Comparison of ENCODE assay signal across 34 mouse cellular contexts in genomic region chr10:127679881-127680280, GRCm38 (mm10). TPM values are rescaled to one million over a fixed set of nuclear protein-coding genes. Genes with fewer than 3 reads are reported as not detected.
"Had no signal": no experiment of that assay in that cellular context is flagged by ENCODE, and none has a peak within 500 bp of the region (broad histone marks: within the 10 kb centered on the region; RNA-seq: fewer than 3 reads in every experiment).

No protein-coding gene starts in this region.

- H3K4me3 ChIP-seq: limb, embryonic 10.5 days; limb, embryonic 12.5 days; limb, embryonic 13.5 days; limb, embryonic 15.5 days; liver, embryonic 12.5 days; liver, embryonic 13.5 days; liver, embryonic 15.5 days; lung, embryonic 15.5 days; megakaryocyte, embryonic 14.5 days; midbrain, embryonic 10.5 days; midbrain, embryonic 12.5 days; midbrain, embryonic 13.5 days; midbrain, embryonic 15.5 days; myocyte; neural tube, embryonic 12.5 days had no signal

- H3K27me3 ChIP-seq: limb, embryonic 12.5 days; limb, embryonic 13.5 days; limb, embryonic 15.5 days; liver, embryonic 12.5 days; liver, embryonic 13.5 days; liver, embryonic 15.5 days; lung, embryonic 15.5 days; megakaryocyte, embryonic 14.5 days; midbrain, embryonic 12.5 days; midbrain, embryonic 13.5 days; midbrain, embryonic 15.5 days; neural tube, embryonic 12.5 days had no signal

- H3K36me3 ChIP-seq: limb, embryonic 13.5 days; limb, embryonic 15.5 days; liver, embryonic 12.5 days; liver, embryonic 13.5 days; lung, embryonic 15.5 days; midbrain, embryonic 10.5 days; midbrain, embryonic 12.5 days; midbrain, embryonic 13.5 days; midbrain, embryonic 15.5 days; neural tube, embryonic 12.5 days had no signal

- H3K4me2 ChIP-seq: limb, embryonic 12.5 days; limb, embryonic 13.5 days; limb, embryonic 15.5 days; liver, embryonic 11.5 days; liver, embryonic 12.5 days; liver, embryonic 13.5 days; liver, embryonic 15.5 days; lung, embryonic 14.5 days; lung, embryonic 15.5 days; midbrain, embryonic 12.5 days; midbrain, embryonic 13.5 days; midbrain, embryonic 15.5 days; neural tube, embryonic 12.5 days had no signal

- H3K9ac ChIP-seq: limb, embryonic 12.5 days; limb, embryonic 13.5 days; limb, embryonic 15.5 days; liver, embryonic 12.5 days; liver, embryonic 13.5 days; liver, embryonic 14.5 days; liver, embryonic 15.5 days; liver, postnatal 0 days; lung, embryonic 15.5 days; midbrain, embryonic 12.5 days; midbrain, embryonic 13.5 days; midbrain, embryonic 15.5 days; neural tube, embryonic 12.5 days had no signal

- H3K9me3 ChIP-seq: limb, embryonic 10.5 days; limb, embryonic 12.5 days; limb, embryonic 13.5 days; limb, embryonic 15.5 days; liver, embryonic 12.5 days; liver, embryonic 13.5 days; liver, embryonic 15.5 days; lung, embryonic 15.5 days; megakaryocyte, embryonic 14.5 days; midbrain, embryonic 10.5 days; midbrain, embryonic 12.5 days; midbrain, embryonic 13.5 days; midbrain, embryonic 15.5 days; neural tube, embryonic 12.5 days had no signal

- DNase-seq: left cerebral cortex, postnatal 4 days; liver; liver, embryonic 13.5 days; liver, postnatal 0 days; lung, adult 18-20 months; lung, adult 2 months; lung, embryonic 14.5 days; lung, postnatal 10 days; lung, postnatal 14 days; lung, postnatal 36 days; lung, postnatal 4 days; midbrain, embryonic 14.5 days had no signal

- ATAC-seq: liver, embryonic 12.5 days; liver, postnatal 0 days; lung, postnatal 0 days; midbrain, embryonic 13.5 days; midbrain, embryonic 15.5 days; midbrain, embryonic 16.5 days had no signal

- H3K27ac ChIP-seq: limb, embryonic 10.5 days; limb, embryonic 12.5 days; limb, embryonic 13.5 days; limb, embryonic 15.5 days; liver, embryonic 12.5 days; liver, embryonic 13.5 days; liver, embryonic 14.5 days; liver, embryonic 15.5 days; lung, embryonic 15.5 days; macrophage; midbrain, embryonic 10.5 days; midbrain, embryonic 12.5 days; midbrain, embryonic 13.5 days; midbrain, embryonic 15.5 days; neural tube, embryonic 12.5 days had no signal

RNA-seq across cellular contexts. Expression of gene Myo1a, which starts 25.1 kb away (rescaled TPM):
- total RNA-seq: monocyte, adult 5-6 weeks had no signal
- polyA plus RNA-seq: liver, embryonic 11.5 days; macrophage; midbrain, embryonic 14.5 days had no signal

RNA-seq across cellular contexts. Expression of gene Tac2, which starts 44.4 kb away (rescaled TPM):
- total RNA-seq: liver, adult 2 months; monocyte, adult 5-6 weeks had no signal
- polyA plus RNA-seq: liver, adult 2 months; lung, adult 2 months; lung, embryonic 14.5 days; lung, embryonic 15.5 days; lung, embryonic 16.5 days; lung, postnatal 0 days; macrophage; midbrain, embryonic 10.5 days; midbrain, embryonic 12.5 days; midbrain, embryonic 13.5 days; midbrain, embryonic 14.5 days; midbrain, embryonic 15.5 days had no signal
